8 mouse cellular contexts compared by ENCODE assay signal in genomic region chr3:51739049-51739834, GRCm38 (mm10).
A peak's percentile ranks its signal among the peaks of the same experiment; 100 is the strongest.
DNase-seq lines count a peak whose midpoint lies in the region; ATAC-seq lines count a peak whose summit lies in the region.
"Had no signal": no experiment of that assay in that cellular context is flagged by ENCODE, and none has a peak within 500 bp of the region (broad histone marks: within the 10 kb centered on the region; RNA-seq: fewer than 3 reads in every experiment).

No protein-coding gene starts in this region.

- WGBS in forebrain, embryonic 16.5 days: 7% methylated on average over 12 of the region's 12 CpGs
- 5% methylated on average over 12 of the region's 12 CpGs for WGBS in kidney, embryonic 16.5 days
- 6% methylated on average over 12 of the region's 12 CpGs for WGBS in midbrain, embryonic 10.5 days

- no peaks in the 10 kb centered on the region for H3K27me3 ChIP-seq in forebrain, embryonic 16.5 days (replicated peaks; ENCODE audit: control insufficient read depth, insufficient read depth, low read length)
- no peaks in the 10 kb centered on the region for H3K27me3 ChIP-seq in kidney, embryonic 16.5 days (ENCODE audit: insufficient read depth, low read length)
- no peaks in the 10 kb centered on the region for H3K27me3 ChIP-seq in midbrain, embryonic 10.5 days (ENCODE audit: low read depth, poor library complexity, severe bottlenecking)

- H3K27ac ChIP-seq in forebrain, embryonic 16.5 days (ENCODE audit: low read length): peak overlapping the region; percentile 62
- peak overlapping the region; percentile 90 for H3K27ac ChIP-seq in kidney, embryonic 16.5 days (ENCODE audit: low read length)
- H3K27ac ChIP-seq in midbrain, embryonic 10.5 days (replicated peaks): peak overlapping the region; percentile 85

- peak; percentile 85 for ATAC-seq in forebrain, embryonic 16.5 days
- peak; percentile 84 for ATAC-seq in kidney, embryonic 16.5 days (ENCODE audit: low FRiP score, low TSS enrichment)

- peaks cover 8% of the 10 kb centered on the region for H3K4me1 ChIP-seq in forebrain, embryonic 16.5 days (replicated peaks; ENCODE audit: control insufficient read depth, insufficient read depth, low read length)
- peaks cover 42% of the 10 kb centered on the region for H3K4me1 ChIP-seq in kidney, embryonic 16.5 days (ENCODE audit: insufficient read depth, low read length)
- H3K4me1 ChIP-seq in midbrain, embryonic 10.5 days: peaks cover 41% of the 10 kb centered on the region

- no peaks in the 10 kb centered on the region for H3K36me3 ChIP-seq in forebrain, embryonic 16.5 days (ENCODE audit: control insufficient read depth, insufficient read depth)
- H3K36me3 ChIP-seq in kidney, embryonic 16.5 days (ENCODE audit: insufficient read depth, low read length): no peaks in the 10 kb centered on the region; the same call in 1 of the 2 replicates
- H3K36me3 ChIP-seq in midbrain, embryonic 10.5 days: 0 out of 2 replicates have a peak, but pooled peaks cover 2% of the 10 kb centered on the region

- no peak overlapping the region for H3K4me3 ChIP-seq in forebrain, embryonic 16.5 days (replicated peaks; ENCODE audit: low read length)
- no peak overlapping the region for H3K4me3 ChIP-seq in kidney, embryonic 16.5 days (ENCODE audit: low read length)
- H3K4me3 ChIP-seq in midbrain, embryonic 10.5 days: 0 out of 2 replicates have a peak overlapping the region, but pooled peaks have one; percentile 3
- H3K4me3 ChIP-seq: erythroblast, embryonic 14.5 days had no signal

- peak; percentile 22 for DNase-seq in ES-CJ7 (ENCODE audit: low read depth, low spot score)
- DNase-seq in MN1 (ENCODE audit: low spot score): peak; percentile 79
- peak; percentile 50 for DNase-seq in midbrain, embryonic 10.5 days (ENCODE audit: low spot score)
- no peak for DNase-seq in left cerebral cortex, adult 11 months (ENCODE audit: low spot score)
- no peak for DNase-seq in layer of hippocampus, adult 9-11 months

- no peaks in the 10 kb centered on the region for H3K9me3 ChIP-seq in forebrain, embryonic 16.5 days (ENCODE audit: control insufficient read depth, low read length)
- H3K9me3 ChIP-seq in kidney, embryonic 16.5 days (ENCODE audit: low read length): no peaks in the 10 kb centered on the region
- no peaks in the 10 kb centered on the region for H3K9me3 ChIP-seq in midbrain, embryonic 10.5 days (replicated peaks)

- H3K9ac ChIP-seq in forebrain, embryonic 16.5 days (replicated peaks; ENCODE audit: low read depth, low read length): peak overlapping the region; percentile 45
- peak overlapping the region; percentile 61 for H3K9ac ChIP-seq in kidney, embryonic 16.5 days (replicated peaks; ENCODE audit: low read length)

- peak overlapping the region; percentile 16 for H3K4me2 ChIP-seq in forebrain, embryonic 16.5 days (ENCODE audit: low read length)
- H3K4me2 ChIP-seq in kidney, embryonic 16.5 days (replicated peaks; ENCODE audit: low read depth, low read length): peak overlapping the region; percentile 26; the same call in 1 of the 2 replicates

Comparison
In these comparisons a context has a peak if more than half of its experiments do, and no peak if none do; other contexts are left out.
1. DNase-seq: peak in ES-CJ7 (single experiment), MN1 (single experiment) and midbrain, embryonic 10.5 days (single experiment); none in left cerebral cortex, adult 11 months (single experiment) and layer of hippocampus, adult 9-11 months (single experiment).
2. Peak in every context shown above with its lines, with median percentiles within 50 percentile points of each other: H3K27ac ChIP-seq.